Mouse (Mus musculus) thymus, adult 2 months (tissue): ENCODE measurements around the gene Sfrp5. TPM values are rescaled to one million over a fixed set of nuclear protein-coding genes. Genes with fewer than 3 reads are reported as not detected.

Source experiments
- DNase-seq: peaks from one replicate; pipeline ENCODE4 v3.0.0; 2021
- H3K27ac ChIP-seq: fragments of 200-500 bp; 2 replicates; pipeline ENCODE4 v1.5.1; 2012; ENCODE audit warnings: low read length, control low read depth; ENCODE audit not compliant: control insufficient read depth, insufficient read depth
- H3K27me3 ChIP-seq: fragments of 200-500 bp; 2 replicates; pipeline ENCODE4 v1.6.1; 2012; ENCODE audit warnings: mild to moderate bottlenecking, low read length, moderate library complexity, mixed read lengths; ENCODE audit not compliant: control insufficient read depth, insufficient read depth
- H3K36me3 ChIP-seq: fragments of 200-500 bp; 2 replicates; pipeline ENCODE4 v1.6.1; 2012; ENCODE audit warnings: mild to moderate bottlenecking, low read length, moderate library complexity; ENCODE audit not compliant: control insufficient read depth, insufficient read depth
- H3K4me1 ChIP-seq: fragments of 200-500 bp; replicated peaks from 2 replicates; pipeline ENCODE4 v1.6.1; 2012; ENCODE audit warnings: low read length; ENCODE audit not compliant: control insufficient read depth, insufficient read depth
- H3K4me3 ChIP-seq: fragments of 200-500 bp; 2 replicates; pipeline ENCODE4 v1.5.1; 2012; ENCODE audit warnings: mild to moderate bottlenecking, low read length, control low read depth, moderate library complexity; ENCODE audit not compliant: control insufficient read depth, insufficient read depth
- CTCF ChIP-seq: fragments of 200-500 bp; IDR thresholded peaks from 2 replicates; pipeline ENCODE4 v1.5.1; 2012; ENCODE audit warnings: mild to moderate bottlenecking, control low read depth, low read length, moderate library complexity, borderline replicate concordance; ENCODE audit not compliant: control insufficient read depth, poor library complexity, insufficient read depth; ENCODE audit errors: extremely low read depth
- POLR2A ChIP-seq: fragments of 200-500 bp; IDR thresholded peaks from 2 replicates; pipeline ENCODE4 v1.6.1; 2012; ENCODE audit warnings: mild to moderate bottlenecking, low read length, control low read depth, moderate library complexity; ENCODE audit not compliant: control insufficient read depth, poor library complexity, insufficient read depth; ENCODE audit errors: extremely low read depth
- WGBS: fragments of 180-500 bp; shearing (Covaris S2); methylation state at CpG from one replicate; pipeline ENCODE4 v1.1.7; 2018; 5-methylcytosine and 5-hydroxymethylcytosine counted together
- polyA plus RNA-seq: library from polyadenylated mRNA; depleted of rRNA; stranded (reverse); fragments of >200 nt; gene quantifications from 2 replicates; pipeline ENCODE4 v1.2.3, GENCODE M21; 2012; rRNA removed

Gene Sfrp5
- polyA plus RNA-seq: 2.0 and 2.4 TPM in 2 replicates

DNA sequence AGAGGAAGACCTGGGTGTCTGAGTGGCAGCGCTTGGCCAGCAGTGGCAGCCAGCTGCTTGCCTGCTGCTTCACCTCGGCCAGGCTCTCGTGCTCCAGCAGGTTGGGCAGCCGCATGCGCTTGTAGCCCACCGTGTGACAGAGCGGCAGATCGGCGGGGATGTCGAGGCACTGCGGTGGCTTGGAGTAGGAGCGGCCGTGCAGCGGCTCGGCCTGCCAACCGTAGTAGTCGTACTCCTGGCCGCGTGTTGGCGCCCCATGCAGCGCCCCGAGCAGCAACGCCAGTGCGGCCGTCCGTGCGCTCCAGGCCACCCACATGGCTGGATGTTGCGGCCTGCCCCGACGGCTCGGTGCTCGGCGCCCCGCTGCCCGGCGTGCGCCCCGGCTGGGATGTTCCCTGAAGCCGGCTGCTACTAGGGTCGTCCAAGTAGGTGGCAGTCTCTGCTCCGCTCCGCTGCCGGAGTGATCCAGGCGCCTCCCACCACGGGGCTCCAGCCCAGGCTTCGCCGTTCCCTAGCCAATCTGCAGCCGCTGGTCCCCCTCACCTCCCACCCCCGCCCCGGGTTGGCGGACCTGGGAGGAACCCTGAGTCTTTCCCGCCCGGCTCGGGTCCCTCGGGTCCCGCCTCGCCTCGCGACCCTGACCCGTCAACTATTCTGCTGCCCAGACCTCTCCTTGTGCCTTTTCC, at the start of gene Sfrp5:
Sfrp5 (minus strand) TSS at position 557 of the 686 bp plus-strand sequence.
- 9% methylated on average over 60 of the region's 60 CpGs for WGBS
- no peak within 1 kb of the TSS for H3K4me3 ChIP-seq
- TF ChIP-seq POLR2A (no peak), CTCF (no peak)
- no peaks in the 10 kb centered on the region; the same call in 1 of the 2 replicates for H3K27me3 ChIP-seq
- no peak within 1 kb of the TSS for H3K27ac ChIP-seq
- 0 out of 2 replicates have a peak, but pooled peaks cover 3% of the 10 kb centered on the region for H3K4me1 ChIP-seq
- no peak for DNase-seq
- H3K36me3 ChIP-seq: no peaks in the 10 kb centered on the region

DNA sequence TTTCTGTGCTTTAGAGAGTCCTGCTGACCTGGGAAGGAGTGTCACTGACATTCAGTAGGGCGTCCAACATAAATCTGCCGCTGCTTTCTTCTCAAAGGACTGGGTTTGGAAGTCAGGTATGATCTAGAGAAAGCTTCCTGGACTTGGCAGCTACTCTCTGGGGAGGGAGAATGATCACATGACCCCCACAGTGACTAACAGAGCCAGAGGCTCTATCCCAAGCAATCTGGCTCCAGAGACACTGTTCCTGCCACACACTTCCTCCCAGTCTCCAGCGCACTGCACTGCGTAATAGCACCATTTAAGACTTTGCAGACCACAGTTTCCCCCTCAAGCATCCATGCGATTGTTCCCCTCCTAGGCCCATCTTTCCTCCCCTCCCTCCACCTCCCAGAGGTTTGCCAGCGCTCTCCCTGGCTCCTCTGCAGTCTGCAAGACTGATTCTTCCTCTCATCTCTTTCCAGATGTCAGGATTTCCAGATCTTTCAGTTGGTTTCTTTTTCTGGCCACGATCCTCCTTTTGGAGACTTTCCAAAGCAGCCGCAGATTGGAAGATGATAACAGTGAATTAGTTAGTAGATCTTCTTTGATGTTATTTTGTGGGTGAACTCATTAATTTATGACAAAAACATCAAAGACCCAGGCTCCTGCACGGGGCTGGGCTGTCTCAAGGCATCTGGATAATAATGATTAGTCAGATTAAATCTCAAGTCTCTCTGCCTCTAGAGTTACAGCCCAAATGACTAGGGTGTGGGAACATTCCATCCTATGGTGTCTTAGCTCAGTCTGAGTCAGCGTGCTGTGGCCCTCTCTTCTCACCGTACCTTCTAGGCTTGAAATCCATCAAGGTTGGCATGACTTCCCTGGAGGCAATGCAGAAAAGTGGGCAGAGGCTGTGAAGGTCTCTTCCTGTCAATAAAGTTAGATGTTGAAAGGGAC, 48.2 kb upstream of the Sfrp5 start:
- Histone ChIP-seq H3K27me3 (no peaks in the 10 kb centered on the region; the same call in 1 of the 2 replicates), H3K36me3 (no peaks in the 10 kb centered on the region), H3K4me1 (no peaks in the 10 kb centered on the region), H3K4me3 (no peak overlapping the region), H3K27ac (no peak overlapping the region)
- TF ChIP-seq CTCF (no peak), POLR2A (no peak)
- no peak for DNase-seq
- 58% methylated on average over 11 of the region's 11 CpGs for WGBS

DNA sequence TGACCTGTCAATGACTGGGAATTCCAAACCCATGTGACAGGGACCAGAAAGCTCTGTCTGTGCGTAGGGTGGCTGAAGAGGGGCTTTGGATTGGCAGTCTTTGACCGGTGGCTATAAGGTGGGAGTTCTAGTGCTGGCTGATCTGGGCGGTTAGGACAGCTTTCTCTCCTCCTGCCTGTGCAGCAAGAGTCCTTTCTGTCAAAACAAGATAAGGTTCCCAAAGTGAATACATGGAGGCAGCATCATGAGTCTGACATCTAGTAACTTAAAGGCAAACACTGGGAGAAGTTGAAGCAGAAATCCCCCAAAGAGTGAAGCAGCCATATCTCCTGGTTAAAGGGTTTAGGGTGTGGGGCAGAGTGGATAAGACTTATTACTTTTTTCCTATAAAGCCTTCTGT, 45.5 kb upstream of the Sfrp5 start, which contains the start of gene Golga7b:
Golga7b (plus strand) TSS at position 56 of the 400 bp plus-strand sequence.
- TF ChIP-seq CTCF (no peak), POLR2A (no peak)
- 91% methylated on average over 3 of the region's 3 CpGs for WGBS
- no peak for DNase-seq

DNA sequence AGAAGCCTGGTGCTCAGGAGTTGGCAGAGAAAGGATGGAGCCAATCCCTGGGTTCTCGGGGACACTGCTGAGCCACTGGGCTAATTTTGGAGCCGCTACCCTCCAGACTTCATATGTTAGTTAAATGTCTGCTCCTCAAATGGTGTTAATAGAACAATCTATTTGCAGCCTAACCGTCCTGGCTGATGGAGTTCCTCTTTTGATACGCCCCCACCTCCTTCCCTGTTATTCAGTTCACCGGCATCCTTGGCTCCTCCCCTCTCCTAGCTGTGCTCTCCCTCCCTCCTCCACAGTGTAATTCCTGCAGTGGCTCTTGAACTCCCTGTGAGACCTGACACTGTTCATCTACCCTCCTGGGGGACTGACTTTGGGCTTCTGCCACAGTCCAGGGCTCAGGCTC, 44.6 kb upstream of the Sfrp5 start:
- H3K27me3 ChIP-seq: no peaks in the 10 kb centered on the region
- no peak for TF ChIP-seq CTCF
- TF ChIP-seq POLR2A: no peak
- WGBS: 15% methylated on average over 5 of the region's 5 CpGs

More for the DNA sequence above, 45.5 kb upstream of the Sfrp5 start, which contains the start of gene Golga7b:
- Histone ChIP-seq H3K36me3 (no peaks in the 10 kb centered on the region), H3K4me1 (no peaks in the 10 kb centered on the region), H3K27me3 (no peaks in the 10 kb centered on the region), H3K27ac (no peak within 1 kb of the TSS), H3K4me3 (no peak within 1 kb of the TSS)

DNA sequence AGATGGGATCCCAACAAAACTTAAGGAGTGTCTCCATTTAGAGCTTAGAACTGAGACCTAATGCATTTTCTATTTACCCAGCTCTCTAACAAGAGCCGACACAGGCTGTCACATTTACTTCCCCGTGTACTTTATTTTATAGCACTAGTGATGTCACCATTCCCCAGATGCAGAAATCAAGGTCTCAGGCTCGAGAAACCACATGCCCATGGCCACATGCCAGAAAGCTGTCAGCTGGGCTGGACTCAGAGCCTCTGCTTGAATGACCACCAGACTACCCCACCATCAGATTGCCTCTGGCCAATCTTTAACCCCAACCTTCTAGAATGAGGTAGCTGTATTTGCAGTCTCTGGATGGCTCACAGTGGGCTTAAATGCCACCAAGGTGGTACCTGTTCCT, 41.3 kb upstream of the Sfrp5 start:
- Histone ChIP-seq H3K27me3 (no peaks in the 10 kb centered on the region), H3K4me1 (no peaks in the 10 kb centered on the region)
- no peak for TF ChIP-seq CTCF
- TF ChIP-seq POLR2A: no peak

More for the DNA sequence above, 44.6 kb upstream of the Sfrp5 start:
- Histone ChIP-seq H3K36me3 (no peaks in the 10 kb centered on the region), H3K4me1 (no peaks in the 10 kb centered on the region), H3K4me3 (no peak overlapping the region), H3K27ac (no peak overlapping the region)
- DNase-seq: no peak

DNA sequence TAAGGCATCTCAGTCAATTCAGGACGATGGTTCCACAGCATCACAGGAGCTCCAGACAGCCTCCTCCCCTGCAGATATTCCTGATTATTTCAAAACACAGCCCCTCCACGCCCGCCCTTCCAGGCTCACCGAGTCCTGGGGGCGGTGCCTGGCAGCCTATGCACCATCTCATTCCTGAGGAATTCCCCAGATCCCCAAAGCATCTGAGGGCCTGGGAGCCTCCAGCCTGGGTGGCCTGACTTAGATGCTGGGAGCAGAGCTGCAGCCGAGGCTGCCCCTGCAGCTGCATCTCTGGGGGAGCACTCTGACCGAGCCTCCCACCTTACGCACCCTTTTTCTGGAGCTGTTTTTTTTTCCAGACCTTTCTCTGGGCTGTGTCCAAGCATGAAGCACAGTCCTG, 38.8 kb upstream of the Sfrp5 start:
- H3K4me3 ChIP-seq: no peak overlapping the region
- no peaks in the 10 kb centered on the region for H3K36me3 ChIP-seq
- H3K27ac ChIP-seq: no peak overlapping the region
- 93% methylated on average over 8 of the region's 8 CpGs for WGBS
- no peak for DNase-seq
- no peak for TF ChIP-seq POLR2A
- H3K27me3 ChIP-seq: no peaks in the 10 kb centered on the region
- H3K4me1 ChIP-seq: no peaks in the 10 kb centered on the region

More for the DNA sequence above, 41.3 kb upstream of the Sfrp5 start:
- Histone ChIP-seq H3K4me3 (no peak overlapping the region), H3K36me3 (no peaks in the 10 kb centered on the region), H3K27ac (no peak overlapping the region)
- DNase-seq: no peak
- 42% methylated on average over 3 of the region's 3 CpGs for WGBS

DNA sequence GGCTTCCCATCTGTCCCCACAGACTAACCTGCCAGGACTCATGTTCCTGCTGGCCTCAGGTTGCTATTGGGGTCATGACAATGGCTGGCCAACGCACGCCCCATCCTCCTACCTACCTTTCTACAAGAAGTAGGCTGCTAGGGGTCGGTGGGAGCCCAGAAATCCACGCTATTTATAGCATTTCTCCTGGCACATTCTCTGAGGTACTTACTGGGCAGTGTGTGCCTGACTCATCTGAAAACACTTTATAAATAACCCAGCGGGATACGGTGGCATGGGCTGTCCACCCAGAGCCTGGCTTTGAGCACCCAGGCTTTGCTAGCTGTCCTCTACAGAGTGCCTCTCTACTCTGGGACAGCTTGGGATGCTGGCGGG, 36.3 kb upstream of the Sfrp5 start:
- no peaks in the 10 kb centered on the region for H3K36me3 ChIP-seq
- H3K4me3 ChIP-seq: no peak overlapping the region
- no peak for TF ChIP-seq CTCF
- TF ChIP-seq POLR2A: no peak
- no peak for DNase-seq
- H3K27me3 ChIP-seq: no peaks in the 10 kb centered on the region
- H3K27ac ChIP-seq: no peak overlapping the region
- no peaks in the 10 kb centered on the region for H3K4me1 ChIP-seq
- 66% methylated on average over 7 of the region's 7 CpGs for WGBS
